Mouse (Mus musculus) heart, embryonic 16.5 days (tissue): ENCODE data around the gene Eng. TPM values are rescaled to one million over a fixed set of nuclear protein-coding genes. Genes with fewer than 3 reads are reported as not detected.

Experiments
- ATAC-seq: fragments of 200-750 bp; cut with Nextera tagmentation; replicated peaks from 2 replicates; pipeline ENCODE4 v1.8.0; 2017; ENCODE audit warnings: moderate number of reproducible peaks; ENCODE audit not compliant: insufficient read depth, low FRiP score; ENCODE audit errors: extremely low read depth
- H3K27ac ChIP-seq: fragments of 300-500 bp; sonication (generic); 2 replicates; pipeline ENCODE4 v1.5.1; 2014; ENCODE audit warnings: mild to moderate bottlenecking, low read length, control low read depth, moderate library complexity
- H3K27me3 ChIP-seq: fragments of 300-500 bp; sonication (generic); 2 replicates; pipeline ENCODE4 v1.6.1; 2014; ENCODE audit warnings: low read length, mixed read lengths; ENCODE audit not compliant: control insufficient read depth, insufficient read depth
- H3K36me3 ChIP-seq: fragments of 300-500 bp; sonication (generic); 2 replicates; pipeline ENCODE4 v1.6.1; 2014; ENCODE audit not compliant: control insufficient read depth, insufficient read depth
- H3K4me1 ChIP-seq: fragments of 300-500 bp; sonication (generic); 2 replicates; pipeline ENCODE4 v1.6.1; 2014; ENCODE audit warnings: low read length, mixed read lengths; ENCODE audit not compliant: control insufficient read depth, insufficient read depth
- H3K4me2 ChIP-seq: fragments of 300-500 bp; sonication (generic); 2 replicates; pipeline ENCODE4 v1.6.1; 2014; ENCODE audit warnings: low read depth, mild to moderate bottlenecking, control low read depth, low read length
- H3K4me3 ChIP-seq: fragments of 300-500 bp; sonication (generic); 2 replicates; pipeline ENCODE4 v1.5.1; 2014; ENCODE audit warnings: mild to moderate bottlenecking, control low read depth, low read length
- H3K9ac ChIP-seq: fragments of 300-500 bp; sonication (generic); 2 replicates; pipeline ENCODE4 v1.6.1; 2014; ENCODE audit warnings: low read length, control low read depth
- H3K9me3 ChIP-seq: fragments of 300-500 bp; sonication (generic); replicated peaks from 2 replicates; pipeline ENCODE4 v1.6.1; 2016; ENCODE audit warnings: low read length; ENCODE audit not compliant: control insufficient read depth
- WGBS: fragments of 180-500 bp; shearing (Covaris S2); extraction: QIAGEN DNeasy Blood & Tissue Kit; methylation state at CpG from one replicate; pipeline ENCODE4 v1.1.7; 2014; 5-methylcytosine and 5-hydroxymethylcytosine counted together
- polyA plus RNA-seq: library from polyadenylated mRNA; unstranded; fragments of >200 nt; fragmentation: Nextera tagmentation; extraction: Ambion mirVana; gene quantifications from 2 replicates; pipeline ENCODE4 v1.2.1, GENCODE M21; 2015

The Eng gene
- polyA plus RNA-seq, 1 experiment from 2014 or later = 170 TPM

DNA sequence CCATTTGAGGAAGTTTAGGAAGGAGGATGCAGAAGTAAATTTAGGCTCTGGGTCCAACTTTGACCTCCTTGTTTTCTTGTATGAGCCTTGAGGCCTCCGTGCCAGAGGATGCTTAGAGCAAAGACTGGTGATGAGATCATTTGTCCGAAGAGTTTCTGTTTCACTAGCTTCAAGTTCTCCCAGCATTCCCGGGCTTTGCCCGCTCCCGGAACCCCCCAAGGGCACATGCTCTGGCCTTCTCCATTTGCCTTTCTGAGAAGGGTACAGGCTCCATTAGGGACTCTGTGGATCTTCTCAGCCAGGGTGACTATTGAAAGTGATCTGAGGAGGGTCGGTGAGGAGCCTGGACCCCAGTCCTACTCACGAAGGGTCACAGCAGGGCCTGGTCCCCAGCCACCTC lies 971 bp downstream of the Eng start:
- H3K27me3 ChIP-seq = no peaks in the 10 kb centered on the region

DNA sequence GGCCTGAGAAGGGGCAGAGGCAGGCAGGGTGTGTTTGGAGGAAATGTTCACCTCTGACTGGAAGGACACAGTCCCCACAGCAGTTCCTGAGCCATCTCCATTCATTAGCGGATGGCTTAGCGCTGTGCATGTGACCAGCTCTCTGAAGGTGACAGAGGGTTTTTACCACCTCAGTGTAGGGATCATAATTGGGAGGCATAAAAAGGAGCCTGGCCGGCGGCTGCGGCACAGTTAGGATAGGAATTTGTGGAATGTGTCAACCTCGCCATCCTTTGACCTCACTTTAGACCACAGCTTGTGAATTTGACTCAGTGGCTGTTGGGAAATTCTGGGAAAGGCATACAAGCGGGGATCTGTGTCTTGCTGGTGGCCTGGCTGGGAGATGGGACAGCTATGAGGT lies 7.4 kb downstream of the Eng start:
- H3K9ac ChIP-seq = peak overlapping the region; percentile 54
- H3K4me1 ChIP-seq = peaks cover 26% of the 10 kb centered on the region
- 24% methylated on average over 7 of the region's 7 CpGs for WGBS
- peak overlapping the region; percentile 7 for H3K4me3 ChIP-seq
- peak overlapping the region; percentile 46 for H3K4me2 ChIP-seq
- no peaks in the 10 kb centered on the region for H3K36me3 ChIP-seq
- H3K27ac ChIP-seq = peak overlapping the region; percentile 79
- H3K27me3 ChIP-seq = no peaks in the 10 kb centered on the region
- no peaks in the 10 kb centered on the region for H3K9me3 ChIP-seq
- ATAC-seq = no peak

More for the DNA sequence above, 971 bp downstream of the Eng start:
- Histone ChIP-seq H3K4me2 (peak overlapping the region; percentile 41), H3K9me3 (no peaks in the 10 kb centered on the region), H3K36me3 (no peaks in the 10 kb centered on the region), H3K9ac (peak overlapping the region; percentile 80), H3K4me3 (peak overlapping the region; percentile 61), H3K27ac (peak overlapping the region; percentile 89), H3K4me1 (peaks cover 29% of the 10 kb centered on the region)
- no peak for ATAC-seq
- 59% methylated on average over 7 of the region's 7 CpGs for WGBS

DNA sequence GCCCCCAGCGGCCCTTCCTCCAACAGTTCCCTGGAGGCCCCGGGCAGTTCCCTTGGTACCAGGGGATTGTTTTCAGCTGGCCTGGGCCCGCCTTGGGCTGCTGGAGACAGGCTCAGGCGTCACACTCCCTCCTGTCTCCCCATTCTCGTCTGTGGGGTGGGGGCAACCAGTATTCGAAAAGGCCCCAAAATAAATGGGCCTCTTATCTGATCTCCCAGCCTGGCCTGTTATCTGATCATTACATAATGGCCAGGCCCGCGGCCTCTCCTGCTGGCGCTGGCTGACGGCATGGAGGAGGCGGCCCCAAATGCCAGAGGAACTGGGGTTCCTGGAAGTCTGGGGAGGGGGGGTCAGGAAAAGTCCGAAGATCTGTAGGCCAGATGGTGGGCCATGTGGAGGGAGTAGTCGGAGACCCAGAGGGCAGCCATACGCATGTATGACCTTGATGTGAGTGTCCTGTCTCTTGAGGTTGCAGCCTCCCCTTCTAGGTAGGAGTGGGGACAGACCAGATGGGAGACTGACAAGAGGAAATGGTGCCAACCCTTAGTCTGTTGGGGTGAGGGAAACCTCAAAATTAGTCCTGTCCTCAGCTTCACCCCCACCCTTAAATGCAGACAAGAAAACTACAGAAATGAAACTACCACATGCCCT lies 8.5 kb downstream of the Eng start:
- ATAC-seq = no peak
- 48% methylated on average over 14 of the region's 14 CpGs for WGBS
- Histone ChIP-seq H3K4me2 (peak overlapping the region; percentile 46), H3K27ac (peak overlapping the region; percentile 79), H3K9ac (peak overlapping the region; percentile 54), H3K36me3 (no peaks in the 10 kb centered on the region), H3K4me3 (no peak overlapping the region), H3K27me3 (no peaks in the 10 kb centered on the region), H3K4me1 (peaks cover 26% of the 10 kb centered on the region), H3K9me3 (no peaks in the 10 kb centered on the region)

DNA sequence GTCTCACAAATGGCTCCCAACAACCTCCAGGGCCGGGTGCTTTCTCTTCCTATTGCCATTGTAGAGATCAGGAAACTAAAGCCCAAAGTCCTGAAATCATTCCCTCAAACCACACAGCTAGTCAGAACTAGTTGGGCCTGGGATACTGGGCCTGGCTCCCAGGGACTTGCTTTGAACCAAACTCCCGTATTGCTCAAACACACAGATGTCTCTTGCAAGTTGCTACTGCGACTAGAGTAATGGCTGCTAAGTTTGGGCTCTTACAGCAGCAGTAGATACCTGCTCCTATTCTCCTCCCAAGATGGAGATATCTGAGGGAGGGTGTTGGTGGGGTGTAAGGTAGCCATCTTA lies 9.0 kb downstream of the Eng start:
- no peak overlapping the region for H3K9ac ChIP-seq
- ATAC-seq = no peak; the same call in 1 of the 2 replicates
- peak overlapping the region; percentile 46; the same call in 1 of the 2 replicates for H3K4me2 ChIP-seq
- peak overlapping the region; percentile 79 for H3K27ac ChIP-seq
- peaks cover 26% of the 10 kb centered on the region for H3K4me1 ChIP-seq
- H3K4me3 ChIP-seq = no peak overlapping the region
- no peaks in the 10 kb centered on the region for H3K27me3 ChIP-seq
- WGBS = 65% methylated on average over 3 of the region's 3 CpGs
- H3K9me3 ChIP-seq = no peaks in the 10 kb centered on the region
- H3K36me3 ChIP-seq = no peaks in the 10 kb centered on the region

DNA sequence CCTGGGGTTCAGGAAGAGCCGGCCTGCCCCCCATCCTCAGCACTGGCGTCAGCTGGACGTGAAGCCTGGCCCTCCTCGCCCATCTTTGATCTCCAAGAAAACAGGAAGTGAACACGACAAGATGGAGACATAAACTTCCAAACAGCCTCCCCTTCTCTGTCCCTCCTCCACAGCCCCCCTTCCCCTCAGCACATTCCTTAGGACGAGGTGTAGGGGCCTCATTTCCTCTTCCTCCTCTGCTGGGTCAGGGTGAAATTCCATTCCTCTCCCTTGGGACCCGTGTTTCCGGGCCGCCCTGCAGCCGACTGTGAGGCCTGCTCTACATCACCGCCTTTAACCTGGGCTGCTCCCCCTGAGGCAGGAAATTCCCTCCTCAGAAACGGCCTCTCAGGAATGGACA lies 9.4 kb downstream of the Eng start:
- Histone ChIP-seq H3K4me1 (peaks cover 26% of the 10 kb centered on the region), H3K9me3 (no peaks in the 10 kb centered on the region), H3K9ac (no peak overlapping the region), H3K36me3 (no peaks in the 10 kb centered on the region), H3K4me3 (no peak overlapping the region), H3K4me2 (peak overlapping the region; percentile 46; the same call in 1 of the 2 replicates), H3K27ac (peak overlapping the region; percentile 79), H3K27me3 (no peaks in the 10 kb centered on the region)
- peak; percentile 80 for ATAC-seq
- WGBS = 41% methylated on average over 12 of the region's 12 CpGs

DNA sequence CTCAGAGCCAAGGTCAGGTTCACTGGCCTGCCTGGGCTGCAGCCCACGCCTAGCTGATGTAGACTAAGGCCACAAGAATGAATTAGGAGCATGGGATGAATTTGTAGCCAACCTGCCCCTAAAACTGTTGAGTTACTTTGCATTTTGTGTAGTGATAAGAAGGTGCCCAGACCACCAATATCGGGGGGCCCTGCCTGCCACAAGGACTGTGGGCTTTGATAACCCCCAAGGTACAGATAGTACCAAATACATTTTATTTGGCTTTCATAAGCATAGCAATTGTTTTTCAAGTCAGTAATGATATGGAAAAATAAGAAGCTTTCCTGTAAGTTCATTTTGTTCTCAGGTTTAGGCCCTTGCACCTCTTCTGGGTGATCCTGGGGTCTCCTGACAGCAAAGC lies 12.5 kb downstream of the Eng start:
- Histone ChIP-seq H3K36me3 (no peaks in the 10 kb centered on the region), H3K9ac (no peak overlapping the region), H3K4me2 (no peak overlapping the region), H3K4me3 (no peak overlapping the region), H3K27ac (no peak overlapping the region), H3K27me3 (no peaks in the 10 kb centered on the region), H3K9me3 (no peaks in the 10 kb centered on the region), H3K4me1 (peaks cover 36% of the 10 kb centered on the region)
- 85% methylated on average over 2 of the region's 2 CpGs for WGBS
- no peak for ATAC-seq

DNA sequence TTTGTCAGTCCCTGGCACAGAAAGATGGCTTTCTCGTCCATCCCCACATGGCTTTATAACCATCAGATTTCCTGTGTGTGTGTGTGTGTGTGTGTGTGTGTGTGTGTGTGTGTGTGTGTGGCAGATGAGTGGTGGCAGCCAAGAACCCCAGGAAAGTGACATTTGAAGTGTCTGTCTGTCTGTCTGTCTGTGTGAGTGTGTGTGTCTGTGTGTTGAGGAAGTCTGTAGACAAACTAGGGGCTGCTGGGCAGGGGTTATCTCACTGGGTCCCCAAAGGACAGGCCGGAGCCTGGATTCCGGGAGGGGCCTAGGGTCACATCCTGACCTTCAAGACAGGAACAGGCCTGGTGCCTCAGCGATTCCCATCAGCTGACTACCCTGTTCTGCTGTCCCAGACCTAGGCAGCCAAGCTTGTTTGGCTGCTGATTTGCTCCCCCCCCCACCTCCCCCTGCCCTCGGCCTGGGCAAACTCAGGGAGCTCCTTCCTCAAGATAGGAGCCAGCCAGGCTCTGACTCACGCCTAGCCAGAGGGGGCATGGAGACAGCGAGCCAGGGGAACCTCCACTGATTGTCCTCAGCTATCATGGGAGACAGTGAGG lies 15.2 kb downstream of the Eng start:
- H3K4me3 ChIP-seq = no peak overlapping the region
- ATAC-seq = peak; percentile 71
- H3K4me2 ChIP-seq = no peak overlapping the region
- H3K27ac ChIP-seq = peak overlapping the region; percentile 76
- peak overlapping the region; percentile 52 for H3K9ac ChIP-seq
- no peaks in the 10 kb centered on the region for H3K27me3 ChIP-seq
- WGBS = 14% methylated on average over 7 of the region's 7 CpGs
- H3K4me1 ChIP-seq = peaks cover 30% of the 10 kb centered on the region
- H3K9me3 ChIP-seq = no peaks in the 10 kb centered on the region
- no peaks in the 10 kb centered on the region for H3K36me3 ChIP-seq

DNA sequence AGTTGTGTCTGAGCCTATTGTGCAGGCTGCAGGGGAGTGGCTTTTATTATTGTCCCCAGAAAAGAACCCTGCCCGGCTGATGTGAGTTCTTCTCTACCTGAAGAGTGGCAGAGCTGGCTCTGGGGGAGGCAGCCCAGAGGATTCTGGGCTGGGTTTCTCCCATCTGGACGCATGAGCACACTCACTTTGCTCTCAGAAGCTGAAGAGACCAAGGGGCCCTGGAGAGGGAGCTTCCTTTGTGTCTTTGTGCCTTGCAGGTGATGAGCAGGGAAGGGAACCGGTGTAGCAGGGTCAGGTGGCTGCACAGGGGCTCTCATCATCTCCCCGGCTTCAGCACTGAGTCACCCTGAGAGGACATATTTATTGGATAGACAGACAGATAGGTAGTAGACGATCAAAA lies 15.9 kb downstream of the Eng start:
- H3K27ac ChIP-seq = peak overlapping the region; percentile 76
- H3K27me3 ChIP-seq = no peaks in the 10 kb centered on the region
- WGBS = 45% methylated on average over 5 of the region's 5 CpGs
- H3K9me3 ChIP-seq = no peaks in the 10 kb centered on the region
- no peak for ATAC-seq
- no peak overlapping the region for H3K4me2 ChIP-seq
- H3K4me3 ChIP-seq = no peak overlapping the region
- no peaks in the 10 kb centered on the region for H3K36me3 ChIP-seq
- H3K9ac ChIP-seq = peak overlapping the region; percentile 52
- H3K4me1 ChIP-seq = peaks cover 30% of the 10 kb centered on the region

DNA sequence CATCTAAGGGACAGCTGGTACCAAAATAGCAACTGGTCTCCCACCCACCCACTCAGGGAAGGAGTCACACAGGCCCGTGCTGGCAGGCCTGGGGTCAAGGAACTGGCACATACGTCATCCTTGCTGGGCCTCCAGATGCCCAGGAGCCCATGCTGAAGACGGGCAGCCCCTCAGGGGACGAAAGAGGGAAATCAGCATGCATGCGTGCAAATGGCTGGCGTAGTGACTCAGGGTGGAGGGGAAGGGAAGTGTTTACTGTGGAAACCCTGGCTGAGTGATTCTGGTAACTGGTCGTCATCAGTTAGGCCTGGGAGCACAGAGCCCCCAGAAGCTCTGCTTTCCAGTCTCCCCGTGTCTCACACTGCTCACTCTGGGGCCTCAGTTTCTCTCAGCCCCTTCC lies 18.9 kb downstream of the Eng start:
- H3K9me3 ChIP-seq = no peaks in the 10 kb centered on the region
- 57% methylated on average over 8 of the region's 8 CpGs for WGBS
- no peak overlapping the region for H3K4me3 ChIP-seq
- H3K27me3 ChIP-seq = no peaks in the 10 kb centered on the region
- H3K36me3 ChIP-seq = no peaks in the 10 kb centered on the region
- ATAC-seq = no peak
- H3K4me2 ChIP-seq = no peak overlapping the region
- peak overlapping the region; percentile 61 for H3K27ac ChIP-seq
- peaks cover 32% of the 10 kb centered on the region for H3K4me1 ChIP-seq
- 0 out of 2 replicates have a peak overlapping the region, but pooled peaks have one; percentile 1 for H3K9ac ChIP-seq
